Mouse (Mus musculus): Measurements from ENCODE around the gene Dcun1d3.
A peak's percentile ranks its signal among the peaks of the same experiment; 100 is the strongest.

The Dcun1d3 gene

DNA sequence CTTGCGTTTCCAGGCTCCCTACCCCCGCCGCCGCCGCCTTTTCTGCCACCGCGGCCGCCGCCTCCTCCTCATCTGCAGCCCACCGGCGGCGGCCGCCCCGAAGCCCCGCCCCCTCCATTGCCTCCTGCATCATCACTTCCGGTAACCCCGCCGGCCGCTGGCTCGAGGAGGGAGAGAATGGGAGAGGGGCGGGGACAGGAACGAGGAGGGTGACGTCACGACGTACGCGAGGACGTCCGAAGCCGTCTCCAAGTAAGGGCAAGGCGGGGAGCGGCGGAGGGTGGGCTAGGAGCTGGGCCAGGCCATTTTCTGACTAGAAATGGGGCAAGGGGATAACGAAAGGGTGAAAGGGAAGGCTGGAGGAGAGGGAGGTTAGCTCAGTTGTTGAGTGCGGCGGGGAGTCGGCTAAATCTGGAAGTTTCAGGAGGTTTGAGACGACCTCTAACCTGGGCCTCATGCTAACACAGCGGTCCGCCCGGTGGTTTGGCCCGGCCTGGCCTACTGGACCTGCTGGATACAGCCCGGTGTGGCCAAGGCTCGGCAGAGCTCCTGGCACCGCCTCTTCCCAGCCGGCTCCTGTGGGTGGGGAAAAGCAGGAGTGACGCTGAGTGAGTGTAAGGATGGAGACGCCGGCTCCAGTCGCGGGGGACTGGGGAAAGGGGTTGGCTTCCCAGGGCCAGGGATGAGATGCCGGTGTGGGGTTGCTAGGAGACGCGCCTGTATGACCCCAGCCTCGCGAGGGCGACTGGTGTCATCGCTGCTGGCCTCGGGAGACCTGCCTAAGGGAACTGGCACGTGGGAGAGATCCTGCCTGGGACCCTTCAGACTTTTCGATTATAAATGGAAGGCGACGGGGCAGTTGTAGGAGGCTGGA, at the start of gene Dcun1d3, which contains the start of gene Lyrm1:
TSS of gene Dcun1d3 (minus strand) at position 660 of the 874 bp plus-strand sequence.
TSS of gene Lyrm1 (plus strand) at position 223 of the 874 bp plus-strand sequence.
- DNase-seq (ENCODE audit: low spot score), result peak; percentile 98

DNA sequence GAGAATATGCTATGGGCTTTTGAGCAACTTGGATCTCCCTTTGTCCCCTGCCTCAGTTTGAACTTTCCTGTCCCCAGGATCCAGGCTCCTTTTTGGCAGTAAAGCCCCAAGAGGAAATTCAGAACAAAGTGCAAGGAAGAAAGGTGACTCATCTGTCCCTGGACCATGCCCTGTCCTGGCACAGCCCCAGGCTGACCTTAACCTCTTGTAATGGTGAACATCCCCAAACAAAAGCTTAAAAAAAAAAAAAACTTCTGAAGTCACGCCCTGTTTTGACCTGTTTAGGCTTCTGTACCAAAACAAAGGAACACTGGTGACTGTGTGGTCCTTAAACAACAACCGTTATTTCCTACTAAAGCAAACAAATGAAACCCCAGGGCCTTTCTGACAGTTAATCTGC, 45.5 kb upstream of the Dcun1d3 start:
- no peak for DNase-seq (ENCODE audit: low spot score)

DNA sequence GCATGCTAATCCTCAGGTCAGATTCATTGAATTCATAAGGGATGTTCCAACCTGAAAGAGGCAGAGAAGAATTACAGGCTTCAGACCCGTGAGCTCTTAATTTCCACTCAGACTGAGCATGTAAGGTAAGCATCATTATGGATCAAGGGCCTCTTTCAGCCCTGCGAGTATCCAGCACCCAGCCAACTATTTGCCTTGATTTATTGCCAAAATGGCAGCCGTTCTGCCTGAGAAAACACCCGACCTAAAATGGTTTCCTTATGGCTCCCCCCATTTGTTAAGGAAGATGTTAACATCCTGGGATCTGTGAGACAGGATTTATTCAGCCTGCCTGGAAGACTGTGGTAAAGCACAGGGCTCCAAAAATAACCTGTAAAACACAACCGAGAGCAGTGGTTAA, 40.9 kb upstream of the Dcun1d3 start:
- no peak for DNase-seq (ENCODE audit: low spot score)

- no peak for DNase-seq (ENCODE audit: low spot score)
These were observed 40.2 kb upstream of the Dcun1d3 start for GRCm38 (mm10) chr7:119936321-119936720.

DNA sequence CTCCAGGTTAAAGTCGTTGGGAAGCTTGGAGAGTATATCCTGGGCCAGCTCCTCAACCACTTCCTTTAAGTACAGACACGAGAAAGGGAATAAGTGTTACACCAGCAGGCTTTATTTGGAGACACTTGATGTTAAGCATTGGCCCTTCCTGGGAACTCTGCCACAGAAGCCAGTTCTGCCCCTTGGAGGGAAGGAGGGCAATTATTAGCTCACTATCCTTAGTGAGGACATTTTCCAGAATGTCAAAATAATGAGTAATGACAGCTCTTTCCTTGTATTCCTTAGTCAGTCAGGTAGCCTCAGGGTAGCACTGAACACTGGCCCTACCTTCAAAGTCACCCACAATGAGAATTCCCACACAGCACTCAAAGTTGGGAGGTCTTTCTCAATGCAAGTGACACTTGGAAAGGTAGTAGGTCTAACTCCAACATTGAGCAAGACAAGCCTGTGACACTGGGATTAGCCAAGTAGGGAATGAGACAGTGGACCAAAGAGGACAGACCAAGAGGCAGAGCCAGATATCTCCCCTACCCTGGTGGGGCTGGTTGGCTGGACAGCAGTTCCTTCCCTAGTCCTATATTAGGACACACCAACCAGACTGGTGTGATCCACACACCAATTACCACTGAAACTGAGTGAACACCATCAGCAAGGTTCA, 32.8 kb upstream of the Dcun1d3 start:
- no peak for DNase-seq (ENCODE audit: low spot score)

- DNase-seq (ENCODE audit: low spot score), result no peak
These were observed 25.0 kb upstream of the Dcun1d3 start for GRCm38 (mm10) chr7:119921054-119921453.

DNA sequence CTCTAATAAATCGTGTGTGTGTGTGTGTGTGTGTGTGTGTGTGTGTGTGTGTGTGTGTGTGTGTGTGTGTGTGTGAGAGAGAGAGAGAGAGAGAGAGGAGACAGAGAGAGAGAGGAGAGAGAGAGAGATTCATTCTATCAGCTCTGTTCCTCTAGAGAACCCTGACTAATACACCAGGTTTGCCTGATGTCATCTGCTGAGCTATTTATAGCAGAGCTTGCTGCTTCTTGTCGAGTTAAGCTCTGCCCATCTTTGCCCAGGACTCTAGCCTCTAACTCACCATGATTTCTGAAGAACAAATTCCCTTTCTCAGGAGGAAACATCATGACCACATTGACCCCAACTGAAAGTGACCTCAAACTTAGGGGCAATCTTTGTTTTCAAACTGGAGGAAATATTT, 24.4 kb upstream of the Dcun1d3 start:
- DNase-seq (ENCODE audit: low spot score), result peak; percentile 8

DNA sequence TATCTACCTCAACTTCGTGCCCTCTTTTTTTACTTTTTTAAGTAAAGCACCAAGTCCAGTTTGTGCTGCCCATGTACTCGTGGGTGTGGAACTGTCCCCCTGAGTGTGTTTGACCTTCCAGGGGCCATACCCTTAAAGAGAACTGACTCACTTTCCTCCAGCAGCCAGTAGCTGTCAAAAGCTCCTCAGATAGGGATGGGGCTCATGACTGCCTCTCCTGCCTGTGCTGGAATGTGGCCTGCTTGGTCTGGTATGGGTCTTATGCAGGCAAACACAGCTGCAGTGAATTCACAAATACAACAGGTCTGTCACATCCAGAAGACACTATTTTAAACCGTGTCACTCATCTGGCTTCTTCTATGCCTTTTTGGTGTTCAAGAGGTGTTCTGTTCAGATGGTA, 15.6 kb upstream of the Dcun1d3 start:
- no peak for DNase-seq (ENCODE audit: low spot score)

DNA sequence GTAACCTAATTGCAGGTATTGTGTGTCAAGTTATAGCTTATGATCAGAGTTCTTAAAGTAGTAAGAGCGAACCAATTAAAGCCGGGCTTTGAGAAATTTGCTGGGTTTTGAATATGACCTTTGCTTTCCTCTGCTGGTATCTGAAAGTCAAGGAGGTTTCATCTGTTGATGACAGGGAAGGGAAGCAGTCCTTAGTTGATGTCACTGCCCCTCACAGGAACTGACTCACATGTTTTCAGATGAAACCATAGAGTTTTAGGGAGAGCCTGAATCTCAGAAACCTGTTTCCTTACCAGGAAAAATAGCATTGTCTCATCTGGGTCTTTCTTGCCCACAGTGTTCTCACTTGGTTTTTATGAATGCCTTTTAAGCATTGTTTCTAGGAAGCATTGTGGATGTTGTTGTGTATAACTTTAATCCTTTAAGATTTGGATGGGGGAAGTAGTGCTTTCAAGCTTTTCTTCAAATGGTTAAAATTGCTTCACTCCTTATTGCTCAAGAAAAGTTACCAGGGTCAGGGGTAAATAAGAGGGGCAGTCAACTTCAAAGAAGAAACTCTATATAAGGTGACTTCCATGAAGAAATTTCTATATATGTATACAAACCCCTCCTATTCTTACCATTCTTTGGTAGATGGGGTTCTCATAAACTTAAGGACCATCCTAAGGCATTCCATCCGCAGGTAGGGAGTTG, 10.6 kb upstream of the Dcun1d3 start:
- no peak for DNase-seq (ENCODE audit: low spot score)

GRCm38 (mm10) chr7:119899386-119900057, 3.4 kb upstream of the Dcun1d3 start:
- DNase-seq (ENCODE audit: low spot score), result no peak

DNA sequence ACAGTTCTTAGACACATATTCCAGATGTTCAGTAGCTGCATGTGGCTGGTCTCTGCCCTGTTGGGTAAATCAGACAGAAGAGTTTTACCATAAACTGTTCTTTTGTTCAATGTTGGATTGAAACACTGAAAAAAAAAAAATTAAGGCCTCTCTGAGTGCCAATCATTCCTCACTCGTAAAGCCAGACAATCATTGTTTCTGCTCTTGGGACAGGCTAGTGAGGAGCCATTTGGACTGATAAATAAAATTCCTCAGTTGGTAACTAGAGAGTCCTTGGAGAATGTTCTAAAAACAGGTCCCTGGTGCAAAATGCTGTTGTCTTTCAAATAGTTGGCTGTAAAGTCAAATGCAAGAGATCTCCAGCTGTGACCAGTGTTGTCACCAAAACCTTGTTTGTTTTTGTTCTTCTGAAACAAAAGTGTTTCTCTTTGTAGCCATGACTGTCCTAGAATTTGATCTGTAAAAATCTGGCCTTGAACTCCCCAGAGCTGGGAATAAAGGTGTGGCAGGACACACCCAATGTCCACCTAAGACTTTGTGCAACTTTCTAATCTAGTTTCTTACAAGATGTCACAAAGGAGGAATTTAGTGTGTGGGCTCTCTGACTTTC, 2.3 kb upstream of the Dcun1d3 start:
- DNase-seq (ENCODE audit: low spot score), result no peak

GRCm38 (mm10) chr7:119897521-119898109, 1.5 kb upstream of the Dcun1d3 start:
- no peak for DNase-seq (ENCODE audit: low spot score)

GRCm38 (mm10) chr7:119894818-119895544, 1.1 kb downstream of the Dcun1d3 start:
- no peak for DNase-seq (ENCODE audit: low spot score)

DNA sequence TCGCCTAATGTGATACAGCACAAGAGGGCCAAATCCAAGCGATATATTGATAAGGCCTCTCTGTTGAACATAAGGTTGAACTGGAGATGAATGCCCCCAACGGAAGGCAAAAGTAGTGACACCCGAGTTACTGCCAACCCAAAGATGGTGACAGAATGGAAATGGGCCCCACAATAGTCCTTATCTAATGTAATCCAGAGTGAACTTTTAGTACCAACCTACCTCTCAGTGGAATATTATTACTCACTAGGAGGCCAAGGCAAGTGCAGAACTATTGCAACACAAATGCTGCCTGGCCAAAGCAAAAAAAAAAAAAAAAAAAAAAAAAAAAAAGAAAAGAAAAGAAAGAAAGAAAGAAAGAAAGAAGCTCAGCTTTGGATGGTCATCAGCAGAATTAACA, 3.4 kb downstream of the Dcun1d3 start:
- DNase-seq (ENCODE audit: low spot score), result no peak

DNA sequence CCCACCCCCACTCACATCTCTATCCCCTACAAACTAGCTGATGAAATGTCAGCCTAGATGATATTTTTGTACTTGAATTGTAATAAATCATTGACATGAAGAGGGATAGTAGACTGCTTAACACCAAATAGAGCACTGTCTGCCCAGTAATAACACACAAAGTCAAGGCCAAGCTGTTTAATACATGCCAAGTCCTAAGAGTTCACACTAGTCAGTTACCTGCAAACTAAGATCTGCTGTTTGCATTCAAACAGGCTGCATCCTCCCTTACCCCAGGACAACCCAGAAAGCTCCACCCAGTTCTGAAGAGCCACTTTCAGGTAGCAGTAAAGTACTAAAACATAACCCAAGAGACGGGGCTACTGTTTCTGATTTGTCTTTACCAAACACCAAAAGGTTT, 3.9 kb downstream of the Dcun1d3 start:
- no peak for DNase-seq (ENCODE audit: low spot score)

DNA sequence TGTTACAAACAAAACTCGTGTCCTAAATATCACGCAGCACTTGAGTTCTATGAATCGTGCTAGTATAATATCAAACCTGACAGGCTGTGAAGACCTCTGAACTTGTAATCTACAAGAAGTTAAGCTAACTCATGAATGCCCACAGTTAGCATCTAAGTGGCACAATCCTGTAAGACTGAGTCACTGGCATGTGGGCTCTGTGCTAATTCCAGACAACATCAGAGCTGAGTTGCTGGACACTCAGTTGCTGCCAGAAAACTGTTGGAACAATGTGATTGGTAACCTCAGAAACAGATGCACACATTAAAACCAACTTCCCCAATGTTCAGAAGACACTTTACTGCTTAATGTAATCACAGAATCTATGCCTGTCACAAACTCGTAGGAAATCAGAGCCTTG, 8.2 kb downstream of the Dcun1d3 start:
- no peak for DNase-seq (ENCODE audit: low spot score)

DNA sequence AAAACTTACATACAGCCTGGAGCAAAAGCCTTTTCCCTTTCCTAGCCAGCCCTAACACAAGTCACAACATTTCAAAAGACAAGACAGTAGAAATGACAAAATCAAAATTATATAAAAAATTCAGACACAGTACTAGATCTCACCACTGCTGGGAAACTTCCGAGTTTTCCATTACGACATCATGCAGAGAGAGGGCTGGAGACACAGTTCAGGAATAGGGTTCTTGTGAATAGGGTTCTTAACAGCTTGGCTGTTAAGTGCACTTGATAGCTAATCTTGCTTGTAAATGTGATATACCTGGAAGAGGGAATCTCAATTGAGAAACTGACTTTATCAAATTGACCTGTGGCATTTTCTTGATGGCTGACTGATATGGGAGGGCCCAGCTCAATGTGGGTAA, 14.9 kb downstream of the Dcun1d3 start:
- DNase-seq (ENCODE audit: low spot score), result no peak

GRCm38 (mm10) chr7:119880345-119880744, 15.8 kb downstream of the Dcun1d3 start:
- no peak for DNase-seq (ENCODE audit: low spot score)

- no peak for DNase-seq (ENCODE audit: low spot score)
These were observed 16.9 kb downstream of the Dcun1d3 start for GRCm38 (mm10) chr7:119879171-119879570.

- peak; percentile 44 for DNase-seq (ENCODE audit: low spot score)
These were observed 20.2 kb downstream of the Dcun1d3 start for GRCm38 (mm10) chr7:119875776-119876440.
